Mouse (Mus musculus) testis, adult 2 months (tissue): ENCODE data around the gene Hist1h4h. TPM values are rescaled to one million over a fixed set of nuclear protein-coding genes. Genes with fewer than 3 reads are reported as not detected.
A peak's percentile ranks its signal among the peaks of the same experiment; 100 is the strongest.

Experiments
- H3K27ac ChIP-seq: fragments of 200-500 bp; 2 replicates; pipeline ENCODE4 v1.5.1; 2012; ENCODE audit warnings: low read depth, low read length; ENCODE audit not compliant: control insufficient read depth, insufficient read depth
- H3K27me3 ChIP-seq: fragments of 200-500 bp; 2 replicates; pipeline ENCODE4 v1.6.1; 2012; ENCODE audit warnings: mild to moderate bottlenecking, low read length, moderate library complexity; ENCODE audit not compliant: control insufficient read depth, insufficient read depth
- H3K36me3 ChIP-seq: fragments of 200-500 bp; 2 replicates; pipeline ENCODE4 v1.6.1; 2012; ENCODE audit warnings: mild to moderate bottlenecking, low read length; ENCODE audit not compliant: control insufficient read depth, insufficient read depth
- H3K4me1 ChIP-seq: fragments of 200-500 bp; 2 replicates; pipeline ENCODE4 v1.6.1; 2012; ENCODE audit warnings: low read length; ENCODE audit not compliant: control insufficient read depth, insufficient read depth
- H3K4me3 ChIP-seq: fragments of 200-500 bp; 2 replicates; pipeline ENCODE4 v1.5.1; 2012; ENCODE audit warnings: low read depth, mild to moderate bottlenecking, low read length, moderate library complexity, mixed read lengths; ENCODE audit not compliant: control insufficient read depth
- CTCF ChIP-seq: fragments of 200-500 bp; IDR thresholded peaks from 2 replicates; pipeline ENCODE4 v1.5.1; 2012; ENCODE audit warnings: low read depth, mild to moderate bottlenecking, inconsistent platforms, low read length, moderate library complexity; ENCODE audit not compliant: control insufficient read depth, insufficient read depth, insufficient replicate concordance
- POLR2A ChIP-seq: fragments of 200-500 bp; IDR thresholded peaks from 2 replicates; pipeline ENCODE4 v1.6.1; 2012; ENCODE audit warnings: low read depth, mild to moderate bottlenecking, inconsistent platforms, low read length, moderate library complexity; ENCODE audit not compliant: control insufficient read depth
- polyA plus RNA-seq: library from polyadenylated mRNA; depleted of rRNA; stranded (reverse); fragments of >200 nt; gene quantifications from 2 replicates; pipeline ENCODE4 v1.2.3, GENCODE M21; 2012; rRNA removed

Hist1h4h gene
- 13.2 and 17.1 TPM in 2 replicates for polyA plus RNA-seq

DNA sequence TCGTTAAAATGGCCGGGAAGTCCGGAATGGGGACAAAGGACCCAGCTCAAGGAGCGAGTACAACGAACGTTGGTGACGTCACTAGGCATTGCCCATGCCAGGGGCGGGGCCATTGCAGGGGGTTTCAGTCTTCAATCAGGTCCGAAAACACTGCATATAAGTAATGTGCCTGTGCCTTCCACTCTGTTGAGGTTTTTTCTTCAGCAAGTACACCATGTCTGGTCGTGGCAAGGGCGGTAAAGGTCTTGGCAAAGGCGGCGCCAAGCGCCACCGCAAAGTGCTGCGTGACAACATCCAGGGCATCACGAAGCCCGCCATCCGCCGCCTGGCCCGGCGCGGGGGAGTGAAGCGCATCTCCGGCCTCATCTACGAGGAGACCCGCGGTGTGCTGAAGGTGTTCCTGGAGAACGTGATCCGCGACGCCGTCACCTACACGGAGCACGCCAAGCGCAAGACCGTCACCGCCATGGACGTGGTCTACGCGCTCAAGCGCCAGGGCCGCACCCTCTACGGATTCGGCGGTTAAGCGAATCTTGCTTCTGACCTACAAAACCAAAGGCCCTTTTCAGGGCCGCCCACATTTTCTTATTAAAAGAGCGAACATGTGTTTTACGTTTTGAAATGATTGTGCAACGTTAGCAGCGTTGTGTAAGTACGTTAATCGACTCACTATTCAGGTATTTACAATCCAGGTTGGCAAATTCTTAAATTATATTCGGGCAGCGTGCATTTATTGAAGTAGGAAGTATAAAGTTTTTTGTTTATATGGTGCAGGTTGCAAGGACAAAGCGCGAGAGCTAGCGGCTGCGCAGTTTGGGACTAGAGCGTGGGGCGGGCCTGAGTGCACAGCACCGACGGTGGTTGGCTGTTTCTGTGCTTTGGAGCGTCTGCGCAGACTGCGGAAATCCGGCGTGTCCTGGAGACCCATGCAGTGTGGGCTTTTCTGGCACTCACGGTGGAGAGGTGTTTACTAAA lies at the start of gene Hist1h4h:
TSS of gene Hist1h4h (plus strand) at position 150 of the 975 bp plus-strand sequence.
- H3K27me3 ChIP-seq: no peaks in the 10 kb centered on the region
- peak within 1 kb of the TSS; percentile 79 for H3K4me3 ChIP-seq
- no peak for TF ChIP-seq CTCF
- TF ChIP-seq POLR2A: peak; percentile 83
- H3K36me3 ChIP-seq: no peaks in the 10 kb centered on the region
- peak within 1 kb of the TSS; percentile 99 for H3K27ac ChIP-seq
- H3K4me1 ChIP-seq: peaks cover 7% of the 10 kb centered on the region

DNA sequence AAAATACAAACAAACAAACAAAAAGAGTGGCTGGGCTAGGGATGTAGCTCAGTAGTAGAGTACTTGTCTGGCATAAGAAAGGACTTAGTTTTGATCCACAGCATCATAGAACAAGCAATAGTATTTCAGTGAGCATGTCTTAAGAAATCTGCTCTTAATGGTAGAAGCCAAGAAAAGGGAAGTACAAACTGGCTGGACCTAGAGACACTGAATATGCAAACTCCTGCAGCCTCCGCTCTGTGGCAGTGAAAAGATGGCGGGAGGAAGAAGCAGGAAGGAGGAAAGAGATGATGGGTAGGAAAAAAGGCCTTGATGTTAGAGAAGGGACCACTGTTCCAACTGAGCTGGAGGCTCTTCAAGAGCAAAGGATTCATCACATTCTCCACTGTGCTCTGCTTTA lies 47.7 kb upstream of the Hist1h4h start:
- Histone ChIP-seq H3K4me3 (no peak overlapping the region), H3K36me3 (no peaks in the 10 kb centered on the region), H3K4me1 (peaks cover 2% of the 10 kb centered on the region; the same call in 1 of the 2 replicates), H3K27me3 (no peaks in the 10 kb centered on the region), H3K27ac (no peak overlapping the region)
- TF ChIP-seq POLR2A: no peak
- TF ChIP-seq CTCF: no peak

DNA sequence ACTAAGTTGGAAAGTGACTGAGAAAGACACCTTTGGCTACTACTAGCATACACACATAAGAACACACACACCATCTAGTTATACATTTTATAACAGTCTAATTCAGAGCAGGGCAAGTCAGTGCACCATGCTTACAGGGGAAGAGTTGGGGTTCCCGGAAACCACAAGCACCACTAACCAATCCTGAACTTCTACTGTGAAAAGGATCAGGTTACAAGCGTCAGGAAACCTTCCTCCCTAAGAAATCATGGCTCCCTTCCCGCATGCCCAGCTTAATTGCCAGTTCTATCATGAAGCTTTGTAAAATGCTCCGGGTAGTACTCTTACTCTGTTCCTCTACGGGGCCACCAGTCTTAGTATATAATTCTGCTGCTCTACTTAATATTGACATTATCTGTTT lies 45.6 kb upstream of the Hist1h4h start:
- H3K27ac ChIP-seq: no peak overlapping the region
- peaks cover 2% of the 10 kb centered on the region; the same call in 1 of the 2 replicates for H3K4me1 ChIP-seq
- H3K36me3 ChIP-seq: no peaks in the 10 kb centered on the region
- TF ChIP-seq POLR2A: no peak
- TF ChIP-seq CTCF: no peak
- no peaks in the 10 kb centered on the region for H3K27me3 ChIP-seq
- no peak overlapping the region for H3K4me3 ChIP-seq

DNA sequence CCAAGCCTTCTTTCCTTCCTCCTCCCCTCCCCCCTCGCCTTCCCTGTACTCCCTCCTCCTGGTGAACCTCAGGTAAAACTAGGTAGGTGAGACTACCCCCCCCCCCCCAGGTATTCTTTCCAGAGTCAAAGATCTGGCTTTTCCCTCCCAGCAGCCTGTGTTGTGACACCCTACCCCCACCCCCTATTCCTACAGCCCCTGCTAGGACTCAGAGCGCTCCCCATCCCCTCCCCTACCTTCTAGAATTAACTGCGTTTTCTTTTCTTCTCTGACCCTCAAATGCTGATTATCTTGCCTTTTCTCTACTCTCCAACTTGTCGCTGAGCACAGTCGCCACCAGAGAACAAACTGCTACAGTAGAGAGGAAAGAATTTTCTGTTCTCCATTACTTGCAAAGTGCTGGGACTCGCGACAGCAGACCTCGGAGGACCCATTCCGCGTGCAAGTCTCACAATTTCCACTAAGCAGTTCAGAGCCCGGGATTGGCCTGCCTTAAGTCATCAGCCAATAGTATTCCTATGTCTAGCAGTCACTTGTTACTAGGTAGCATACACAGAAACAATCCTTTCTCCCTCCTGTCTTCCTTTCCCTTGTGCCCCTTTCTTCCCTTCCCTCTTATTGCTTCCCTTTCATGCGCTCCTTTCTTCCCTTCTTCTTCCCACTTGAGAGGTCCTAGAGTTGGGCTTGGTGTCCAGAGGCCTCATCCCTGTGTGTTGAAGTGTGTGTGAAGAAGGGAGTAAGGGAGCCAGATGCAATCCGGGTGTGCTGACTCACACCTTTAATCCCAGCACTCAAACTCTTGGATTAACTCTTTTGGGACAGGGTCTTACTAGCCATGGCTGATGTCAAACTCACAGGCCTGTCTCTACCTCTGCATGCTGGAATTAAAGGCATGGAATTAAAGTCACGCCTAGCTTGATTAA lies 42.2 kb upstream of the Hist1h4h start, which contains the start of gene Btn2a2:
TSS of gene Btn2a2 (minus strand) at position 458 of the 923 bp plus-strand sequence.
- H3K27ac ChIP-seq: no peak within 1 kb of the TSS
- peaks cover 2% of the 10 kb centered on the region; the same call in 1 of the 2 replicates for H3K4me1 ChIP-seq
- H3K36me3 ChIP-seq: no peaks in the 10 kb centered on the region
- TF ChIP-seq CTCF (no peak), POLR2A (no peak)
- no peak within 1 kb of the TSS for H3K4me3 ChIP-seq
- H3K27me3 ChIP-seq: no peaks in the 10 kb centered on the region

DNA sequence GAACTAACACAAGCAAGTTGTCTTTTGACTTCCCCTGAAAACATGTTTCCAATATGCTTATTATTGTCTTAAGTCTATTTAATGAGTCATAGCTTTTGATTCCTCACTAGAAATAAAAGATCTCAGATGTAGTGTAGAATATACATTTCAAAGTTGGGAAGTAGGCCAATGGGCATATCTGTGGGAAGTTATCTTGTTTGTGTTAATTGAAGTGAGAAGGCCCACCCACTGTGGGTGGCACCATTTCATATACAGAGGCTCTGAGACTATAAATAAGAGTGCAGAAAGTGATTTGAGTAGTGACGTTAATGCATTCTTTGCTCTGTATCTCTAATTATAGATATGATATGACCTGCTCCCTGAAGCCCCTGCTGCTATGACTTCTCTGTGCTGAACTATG lies 40.0 kb upstream of the Hist1h4h start:
- Histone ChIP-seq H3K36me3 (no peaks in the 10 kb centered on the region), H3K4me3 (no peak overlapping the region), H3K4me1 (peaks cover 2% of the 10 kb centered on the region; the same call in 1 of the 2 replicates), H3K27ac (no peak overlapping the region), H3K27me3 (no peaks in the 10 kb centered on the region)
- TF ChIP-seq POLR2A (no peak), CTCF (no peak)

DNA sequence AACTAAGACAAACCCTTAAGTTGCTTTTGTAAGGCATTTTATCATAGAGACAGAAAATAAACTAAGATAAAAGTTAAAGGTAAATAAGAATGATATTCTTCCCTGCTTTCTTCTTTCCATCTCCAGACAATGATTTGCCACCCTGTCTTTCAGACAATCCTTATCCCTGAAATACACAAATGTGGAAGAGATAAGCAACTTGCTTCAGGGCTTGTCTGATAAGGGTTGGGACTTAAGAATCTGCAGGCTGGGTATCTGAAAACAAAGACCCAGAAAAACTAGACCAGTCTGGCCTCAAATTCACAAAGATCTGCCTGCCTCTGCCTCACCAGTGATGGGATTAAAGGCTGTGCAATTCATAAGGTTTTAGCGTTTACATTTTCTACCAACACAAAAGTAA lies 39.6 kb upstream of the Hist1h4h start:
- Histone ChIP-seq H3K27ac (no peak overlapping the region), H3K4me1 (peaks cover 2% of the 10 kb centered on the region; the same call in 1 of the 2 replicates), H3K36me3 (no peaks in the 10 kb centered on the region), H3K4me3 (no peak overlapping the region), H3K27me3 (no peaks in the 10 kb centered on the region)
- TF ChIP-seq POLR2A (no peak), CTCF (no peak)
